Mouse (Mus musculus) limb, embryonic 13.5 days (tissue): Measurements from ENCODE around the gene Lyrm1. TPM values are rescaled to one million over a fixed set of nuclear protein-coding genes. Genes with fewer than 3 reads are reported as not detected.

Experiments used
- ATAC-seq: fragments of 200-750 bp; cut with Nextera tagmentation; 2 replicates; pipeline ENCODE4 v1.8.0; 2017; ENCODE audit warnings: low read depth, moderate number of reproducible peaks, moderate TSS enrichment; ENCODE audit not compliant: low FRiP score
- H3K27ac ChIP-seq: fragments of 300-500 bp; sonication (generic); 2 replicates; pipeline ENCODE4 v1.5.1; 2015; ENCODE audit warnings: inconsistent platforms, mild to moderate bottlenecking, moderate library complexity
- H3K27me3 ChIP-seq: fragments of 300-500 bp; sonication (generic); 2 replicates; pipeline ENCODE4 v1.6.1; 2015; ENCODE audit warnings: mild to moderate bottlenecking, inconsistent platforms
- H3K36me3 ChIP-seq: fragments of 300-500 bp; sonication (generic); 2 replicates; pipeline ENCODE4 v1.6.1; 2015; ENCODE audit warnings: inconsistent platforms, mild to moderate bottlenecking, moderate library complexity
- H3K4me1 ChIP-seq: fragments of 300-500 bp; sonication (generic); 2 replicates; pipeline ENCODE4 v1.6.1; 2015; ENCODE audit warnings: inconsistent platforms
- H3K4me2 ChIP-seq: fragments of 300-500 bp; sonication (generic); replicated peaks from 2 replicates; pipeline ENCODE4 v1.6.1; 2015; ENCODE audit warnings: inconsistent platforms, mild to moderate bottlenecking, moderate library complexity
- H3K4me3 ChIP-seq: fragments of 300-500 bp; sonication (generic); 2 replicates; pipeline ENCODE4 v1.5.1; 2015; ENCODE audit warnings: moderate library complexity, mild to moderate bottlenecking, inconsistent platforms
- H3K9ac ChIP-seq: fragments of 300-500 bp; sonication (generic); 2 replicates; pipeline ENCODE4 v1.6.1; 2015; ENCODE audit warnings: mild to moderate bottlenecking, inconsistent platforms
- H3K9me3 ChIP-seq: fragments of 300-500 bp; sonication (generic); 2 replicates; pipeline ENCODE4 v1.6.1; 2016; ENCODE audit warnings: inconsistent platforms
- WGBS: fragments of 180-500 bp; shearing (Covaris S2); methylation state at CpG from one replicate; pipeline ENCODE4 v1.1.7; 2015; 5-methylcytosine and 5-hydroxymethylcytosine counted together
- polyA plus RNA-seq: library from polyadenylated mRNA; unstranded; fragments of >200 nt; fragmentation: Nextera tagmentation; extraction: Ambion mirVana; gene quantifications from 2 replicates; pipeline ENCODE4 v1.2.1, GENCODE M21; 2015

The Lyrm1 gene
- polyA plus RNA-seq, 1 experiment from 2014 or later, result 8.6 TPM

DNA sequence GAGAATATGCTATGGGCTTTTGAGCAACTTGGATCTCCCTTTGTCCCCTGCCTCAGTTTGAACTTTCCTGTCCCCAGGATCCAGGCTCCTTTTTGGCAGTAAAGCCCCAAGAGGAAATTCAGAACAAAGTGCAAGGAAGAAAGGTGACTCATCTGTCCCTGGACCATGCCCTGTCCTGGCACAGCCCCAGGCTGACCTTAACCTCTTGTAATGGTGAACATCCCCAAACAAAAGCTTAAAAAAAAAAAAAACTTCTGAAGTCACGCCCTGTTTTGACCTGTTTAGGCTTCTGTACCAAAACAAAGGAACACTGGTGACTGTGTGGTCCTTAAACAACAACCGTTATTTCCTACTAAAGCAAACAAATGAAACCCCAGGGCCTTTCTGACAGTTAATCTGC is 45.9 kb downstream of the Lyrm1 start:
- no peaks in the 10 kb centered on the region for H3K4me1 ChIP-seq
- H3K4me3 ChIP-seq, result no peak overlapping the region
- 63% methylated on average over 2 of the region's 2 CpGs for WGBS
- H3K9ac ChIP-seq, result no peak overlapping the region
- no peaks in the 10 kb centered on the region for H3K36me3 ChIP-seq
- no peaks in the 10 kb centered on the region for H3K9me3 ChIP-seq
- H3K27me3 ChIP-seq, result no peaks in the 10 kb centered on the region
- no peak; the same call in 1 of the 2 replicates for ATAC-seq
- H3K27ac ChIP-seq, result no peak overlapping the region
- no peak overlapping the region for H3K4me2 ChIP-seq

DNA sequence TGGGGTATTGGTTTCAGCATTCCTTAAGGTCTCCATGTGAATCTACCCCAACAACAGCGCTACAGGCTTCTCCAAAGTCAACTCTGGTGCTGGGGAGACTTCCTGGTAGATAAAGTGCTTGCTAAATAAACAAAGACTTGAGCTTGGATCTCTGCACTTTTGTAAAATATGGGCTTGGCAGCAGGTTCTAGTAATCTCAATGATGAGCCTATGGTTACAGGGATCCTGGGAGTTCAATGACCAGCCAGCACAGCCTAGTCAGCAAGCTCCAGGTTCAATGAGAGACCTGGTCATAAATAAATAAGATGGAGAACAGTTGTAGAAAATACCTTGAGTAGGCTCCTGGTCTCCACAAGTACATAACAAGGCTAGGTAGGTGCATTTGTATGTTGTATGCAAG is 58.4 kb downstream of the Lyrm1 start:
- H3K9me3 ChIP-seq, result no peaks in the 10 kb centered on the region

DNA sequence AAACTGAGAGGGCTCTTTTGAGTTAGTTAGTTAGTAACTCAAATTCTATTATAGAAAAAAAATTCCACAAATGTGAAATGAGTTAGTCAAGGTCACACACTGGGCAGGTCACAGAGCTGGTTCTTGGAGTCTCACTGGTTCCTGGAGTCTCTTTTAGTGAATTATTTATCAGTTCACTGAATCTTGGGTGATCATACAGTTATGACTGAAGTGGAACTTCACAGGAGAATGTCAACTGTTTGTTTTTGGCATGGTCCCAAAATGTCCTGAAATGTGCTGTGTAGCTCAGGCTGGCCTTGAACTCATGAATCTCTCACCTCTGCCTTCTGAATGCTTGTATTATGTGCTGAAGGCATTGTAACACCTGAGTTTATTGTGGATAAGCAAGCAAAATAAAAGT is 61.8 kb downstream of the Lyrm1 start:
- H3K27me3 ChIP-seq, result no peaks in the 10 kb centered on the region
- ATAC-seq, result no peak

More for the DNA sequence above, 58.4 kb downstream of the Lyrm1 start:
- Histone ChIP-seq H3K4me1 (no peaks in the 10 kb centered on the region), H3K36me3 (no peaks in the 10 kb centered on the region), H3K27ac (no peak overlapping the region), H3K4me2 (no peak overlapping the region), H3K9ac (no peak overlapping the region), H3K27me3 (no peaks in the 10 kb centered on the region), H3K4me3 (no peak overlapping the region)
- 89% methylated on average over 1 of the region's 1 CpGs for WGBS
- ATAC-seq, result no peak

DNA sequence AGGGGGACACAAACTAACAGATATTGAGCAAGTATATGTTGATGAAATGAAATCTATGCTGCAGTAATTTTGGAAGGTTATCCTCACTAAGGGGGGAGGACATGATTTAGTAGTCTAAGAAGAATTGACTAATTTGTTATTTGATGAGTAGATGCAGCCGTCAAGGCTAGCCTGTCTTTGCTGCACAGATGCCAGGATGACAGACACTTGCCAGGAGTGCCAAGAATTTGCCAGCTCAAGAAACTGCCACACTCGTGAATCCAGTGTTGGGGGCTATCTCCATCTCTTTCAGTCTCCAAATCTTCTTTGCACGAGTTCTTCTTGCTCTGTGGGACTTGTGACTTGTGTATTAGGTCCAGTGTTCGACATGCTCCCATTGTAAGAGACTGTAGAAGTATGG is 63.4 kb downstream of the Lyrm1 start:
- Histone ChIP-seq H3K4me2 (no peak overlapping the region), H3K27ac (no peak overlapping the region), H3K9ac (no peak overlapping the region), H3K27me3 (no peaks in the 10 kb centered on the region), H3K4me1 (no peaks in the 10 kb centered on the region), H3K36me3 (no peaks in the 10 kb centered on the region), H3K9me3 (no peaks in the 10 kb centered on the region), H3K4me3 (no peak overlapping the region)
- ATAC-seq, result no peak
- 66% methylated on average over 4 of the region's 4 CpGs for WGBS

More for the DNA sequence above, 61.8 kb downstream of the Lyrm1 start:
- Histone ChIP-seq H3K4me1 (no peaks in the 10 kb centered on the region), H3K9me3 (no peaks in the 10 kb centered on the region), H3K9ac (no peak overlapping the region), H3K36me3 (no peaks in the 10 kb centered on the region), H3K4me3 (no peak overlapping the region), H3K27ac (no peak overlapping the region), H3K4me2 (no peak overlapping the region)

DNA sequence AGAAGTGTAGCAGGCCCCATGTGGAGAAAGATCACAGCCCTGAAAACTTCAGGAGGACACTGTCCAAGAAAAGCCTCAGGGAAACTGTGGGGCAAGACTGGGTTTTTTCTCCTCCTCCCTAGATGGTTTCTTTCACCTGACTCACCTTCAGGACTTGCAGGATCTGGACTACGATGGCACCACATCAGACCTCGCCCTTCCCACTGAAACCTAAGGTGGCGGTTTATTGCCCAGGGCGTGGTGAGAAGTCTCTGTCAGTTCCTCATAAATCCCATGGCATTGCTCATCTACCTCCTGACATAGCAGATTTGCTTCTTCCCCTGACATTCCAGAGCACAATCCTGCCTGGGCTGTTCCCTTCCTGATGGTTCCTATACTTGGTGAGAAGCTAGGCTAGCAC is 63.8 kb downstream of the Lyrm1 start:
- no peak for ATAC-seq

DNA sequence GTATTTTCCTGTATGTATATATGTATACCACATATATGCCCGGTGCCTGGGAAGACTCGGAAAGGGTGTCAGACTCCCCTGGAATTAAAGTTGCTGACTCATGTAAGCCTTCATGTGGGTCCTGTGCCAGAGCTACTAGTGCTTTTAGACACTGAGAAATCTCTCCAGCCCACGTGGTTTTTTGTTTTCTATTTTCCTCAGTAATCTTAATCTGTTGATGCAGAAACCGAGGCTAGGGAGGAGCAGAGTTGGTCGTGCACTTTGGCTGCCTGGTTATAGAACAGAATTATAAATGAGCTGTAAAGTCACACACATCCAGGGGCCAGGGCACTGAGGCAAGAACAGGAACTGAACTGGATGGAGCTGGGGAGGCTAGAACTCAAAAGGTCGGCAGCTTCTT is 64.3 kb downstream of the Lyrm1 start:
- no peak overlapping the region for H3K9ac ChIP-seq
- WGBS, result 80% methylated on average over 6 of the region's 6 CpGs
- no peaks in the 10 kb centered on the region for H3K27me3 ChIP-seq
- no peaks in the 10 kb centered on the region for H3K4me1 ChIP-seq
- H3K4me3 ChIP-seq, result no peak overlapping the region
- ATAC-seq, result no peak
- H3K9me3 ChIP-seq, result no peaks in the 10 kb centered on the region
- H3K4me2 ChIP-seq, result no peak overlapping the region
- no peaks in the 10 kb centered on the region for H3K36me3 ChIP-seq
- no peak overlapping the region for H3K27ac ChIP-seq

More for the DNA sequence above, 63.8 kb downstream of the Lyrm1 start:
- H3K27me3 ChIP-seq, result no peaks in the 10 kb centered on the region
- H3K4me3 ChIP-seq, result no peak overlapping the region
- no peaks in the 10 kb centered on the region for H3K4me1 ChIP-seq
- 72% methylated on average over 4 of the region's 4 CpGs for WGBS
- no peak overlapping the region for H3K4me2 ChIP-seq
- H3K27ac ChIP-seq, result no peak overlapping the region
- no peak overlapping the region for H3K9ac ChIP-seq
- H3K36me3 ChIP-seq, result no peaks in the 10 kb centered on the region
- no peaks in the 10 kb centered on the region for H3K9me3 ChIP-seq

DNA sequence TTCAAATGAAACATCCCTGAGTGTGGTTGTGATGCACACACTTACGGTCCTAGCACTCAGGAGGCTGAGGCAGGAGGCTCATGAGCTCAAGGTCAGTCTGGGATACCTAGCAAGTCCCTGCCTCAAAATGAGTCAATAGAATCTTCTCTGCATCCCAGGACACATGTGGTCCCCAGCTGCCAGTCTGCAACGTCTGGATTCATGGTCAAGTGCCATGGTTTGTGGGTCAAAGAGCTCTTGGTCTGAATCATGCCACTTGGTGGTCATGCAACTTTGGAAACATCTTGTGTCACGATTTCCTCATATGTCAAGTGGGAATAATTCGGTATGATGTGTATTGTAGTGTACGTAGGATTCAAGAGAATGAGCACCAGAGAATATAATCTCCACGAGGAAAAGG is 64.9 kb downstream of the Lyrm1 start:
- ATAC-seq, result no peak
- WGBS, result 83% methylated on average over 6 of the region's 6 CpGs
- Histone ChIP-seq H3K9me3 (no peaks in the 10 kb centered on the region), H3K36me3 (no peaks in the 10 kb centered on the region), H3K27ac (no peak overlapping the region), H3K4me1 (no peaks in the 10 kb centered on the region), H3K27me3 (no peaks in the 10 kb centered on the region), H3K9ac (no peak overlapping the region), H3K4me3 (no peak overlapping the region), H3K4me2 (no peak overlapping the region)

DNA sequence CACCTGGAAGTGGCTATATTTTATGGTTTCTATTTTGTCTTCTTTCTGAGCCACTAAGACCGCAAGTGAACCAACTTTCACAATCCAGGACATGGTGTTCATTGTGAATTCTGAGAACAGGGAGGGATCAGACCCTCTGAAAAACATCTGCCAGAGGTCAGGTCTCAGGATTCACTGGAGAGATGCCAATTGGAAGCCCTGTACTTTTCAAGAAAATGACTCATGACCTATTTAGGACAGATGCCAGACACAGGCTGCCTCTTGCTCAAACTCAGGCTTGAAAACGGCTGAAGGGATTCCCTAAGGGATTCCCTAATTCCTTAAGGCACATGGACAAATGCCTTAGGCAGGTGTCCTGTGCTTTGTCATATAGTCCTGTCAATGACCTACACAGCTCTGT is 65.4 kb downstream of the Lyrm1 start:
- no peaks in the 10 kb centered on the region for H3K4me1 ChIP-seq
- no peak for ATAC-seq
- no peak overlapping the region for H3K4me3 ChIP-seq
- no peak overlapping the region for H3K27ac ChIP-seq
- no peak overlapping the region for H3K4me2 ChIP-seq
- H3K9ac ChIP-seq, result no peak overlapping the region
- WGBS, result 41% methylated on average over 2 of the region's 2 CpGs
- H3K36me3 ChIP-seq, result no peaks in the 10 kb centered on the region
- no peaks in the 10 kb centered on the region for H3K9me3 ChIP-seq
- H3K27me3 ChIP-seq, result no peaks in the 10 kb centered on the region

DNA sequence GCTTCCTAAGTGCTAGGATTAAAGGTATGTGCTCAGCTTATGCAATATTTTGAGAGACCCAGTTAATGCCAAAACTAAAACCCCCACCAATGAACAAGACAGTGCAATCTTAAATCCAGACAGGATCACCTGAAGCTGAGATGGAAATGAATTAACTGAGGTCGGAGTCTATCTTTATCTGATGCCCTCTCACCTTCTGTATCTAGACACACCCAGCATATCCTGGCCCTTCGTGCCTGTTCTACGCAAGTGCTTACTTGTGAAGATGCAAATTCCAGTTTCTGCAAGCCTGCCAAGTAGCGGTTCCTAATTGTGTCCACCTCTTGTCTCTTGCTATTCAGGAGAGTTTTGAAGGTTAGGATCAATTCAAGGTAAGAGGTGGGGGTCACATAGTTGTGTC is 69.5 kb downstream of the Lyrm1 start:
- H3K36me3 ChIP-seq, result no peaks in the 10 kb centered on the region
- no peaks in the 10 kb centered on the region for H3K4me1 ChIP-seq
- H3K27me3 ChIP-seq, result no peaks in the 10 kb centered on the region
- H3K27ac ChIP-seq, result no peak overlapping the region
- no peak overlapping the region for H3K4me2 ChIP-seq
- H3K4me3 ChIP-seq, result no peak overlapping the region
- 93% methylated on average over 4 of the region's 4 CpGs for WGBS
- no peaks in the 10 kb centered on the region for H3K9me3 ChIP-seq
- no peak overlapping the region for H3K9ac ChIP-seq
- no peak for ATAC-seq

DNA sequence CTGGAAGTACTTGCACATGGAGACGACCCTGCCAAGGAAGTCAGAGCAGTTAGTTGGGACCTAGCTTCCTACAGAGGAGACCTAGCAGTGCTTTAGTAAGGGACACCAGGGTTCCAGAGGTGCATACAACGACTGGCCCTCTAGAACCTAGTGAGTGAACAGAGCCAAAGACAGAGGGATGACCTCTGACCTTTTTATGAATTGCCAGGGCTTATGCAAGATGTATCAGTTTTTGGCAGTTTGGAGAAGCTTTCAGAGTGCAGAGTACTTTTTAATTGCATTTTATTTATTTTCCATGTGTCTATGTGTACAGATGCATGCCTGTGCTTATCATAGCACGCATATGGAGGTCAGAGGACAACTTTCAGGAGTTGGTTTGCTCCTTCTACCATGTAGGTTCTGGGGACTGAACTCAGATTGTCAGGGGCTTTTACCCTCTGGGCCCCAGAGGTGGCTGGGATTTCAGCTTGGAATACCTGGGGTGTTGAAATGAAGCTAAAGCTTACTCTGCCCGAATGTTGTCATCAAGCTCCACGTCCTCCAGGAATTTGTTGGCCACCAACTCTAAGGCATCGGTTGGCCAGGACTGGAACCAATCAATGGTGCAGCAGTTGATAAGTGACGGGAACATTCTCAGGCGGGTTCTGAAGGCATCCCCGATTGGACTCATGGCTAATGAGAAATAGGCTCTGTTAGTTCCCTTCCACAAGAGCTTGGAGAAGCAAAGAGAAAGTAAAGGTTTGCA is 70.2 kb downstream of the Lyrm1 start:
- H3K27me3 ChIP-seq, result no peaks in the 10 kb centered on the region
- ATAC-seq, result no peak
- H3K36me3 ChIP-seq, result no peaks in the 10 kb centered on the region
- no peak overlapping the region for H3K4me3 ChIP-seq
- WGBS, result 82% methylated on average over 9 of the region's 9 CpGs
- no peak overlapping the region for H3K9ac ChIP-seq
- H3K27ac ChIP-seq, result no peak overlapping the region
- no peak overlapping the region for H3K4me2 ChIP-seq
- no peaks in the 10 kb centered on the region for H3K4me1 ChIP-seq
- H3K9me3 ChIP-seq, result no peaks in the 10 kb centered on the region

DNA sequence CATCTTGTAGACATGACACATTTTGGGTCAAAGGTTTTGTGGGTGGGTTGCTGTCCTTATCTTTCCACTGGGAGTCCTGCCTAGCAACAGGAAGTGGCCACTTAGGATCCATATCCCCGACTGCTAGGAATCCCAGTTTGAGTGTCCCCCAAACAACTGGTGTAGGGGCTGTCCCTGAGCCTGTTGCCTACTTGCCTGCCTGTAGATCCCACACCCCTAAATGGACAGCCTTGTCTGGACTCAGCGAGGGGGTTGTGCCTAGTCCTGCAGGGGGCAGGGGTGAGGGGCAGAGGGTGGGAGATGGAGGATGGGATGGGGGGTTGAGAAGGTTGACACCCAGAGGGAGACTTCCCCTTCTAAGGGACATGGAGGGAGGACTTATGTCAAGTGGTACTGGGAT is 73.7 kb downstream of the Lyrm1 start:
- Histone ChIP-seq H3K4me2 (no peak overlapping the region), H3K27ac (no peak overlapping the region), H3K4me1 (no peaks in the 10 kb centered on the region), H3K27me3 (no peaks in the 10 kb centered on the region), H3K9me3 (no peaks in the 10 kb centered on the region), H3K36me3 (no peaks in the 10 kb centered on the region), H3K4me3 (no peak overlapping the region), H3K9ac (no peak overlapping the region)
- ATAC-seq, result peak; percentile 36; the same call in 1 of the 2 replicates
- WGBS, result 88% methylated on average over 2 of the region's 2 CpGs

DNA sequence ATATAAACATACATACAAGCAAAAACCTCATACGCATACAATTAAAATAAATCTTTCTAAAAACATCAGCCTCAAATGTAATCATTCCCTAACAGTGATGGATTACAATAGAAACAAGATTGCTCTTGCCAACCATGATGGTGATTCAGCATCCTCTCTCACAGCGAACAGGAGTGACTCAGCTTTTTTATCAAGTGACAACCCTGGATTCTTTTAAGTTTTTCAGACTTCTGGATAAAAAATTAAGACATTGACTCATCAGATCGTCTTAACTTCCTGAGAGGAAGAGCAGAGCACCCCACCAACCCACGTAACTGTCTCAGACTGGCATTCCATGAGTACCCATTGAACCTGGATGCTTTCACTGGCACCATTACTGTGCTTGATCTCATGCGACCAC is 78.6 kb downstream of the Lyrm1 start:
- Histone ChIP-seq H3K27ac (no peak overlapping the region), H3K4me1 (no peaks in the 10 kb centered on the region), H3K27me3 (no peaks in the 10 kb centered on the region), H3K4me2 (no peak overlapping the region), H3K9ac (no peak overlapping the region), H3K36me3 (no peaks in the 10 kb centered on the region), H3K4me3 (no peak overlapping the region), H3K9me3 (no peaks in the 10 kb centered on the region)
- no peak for ATAC-seq
- 87% methylated on average over 5 of the region's 5 CpGs for WGBS

DNA sequence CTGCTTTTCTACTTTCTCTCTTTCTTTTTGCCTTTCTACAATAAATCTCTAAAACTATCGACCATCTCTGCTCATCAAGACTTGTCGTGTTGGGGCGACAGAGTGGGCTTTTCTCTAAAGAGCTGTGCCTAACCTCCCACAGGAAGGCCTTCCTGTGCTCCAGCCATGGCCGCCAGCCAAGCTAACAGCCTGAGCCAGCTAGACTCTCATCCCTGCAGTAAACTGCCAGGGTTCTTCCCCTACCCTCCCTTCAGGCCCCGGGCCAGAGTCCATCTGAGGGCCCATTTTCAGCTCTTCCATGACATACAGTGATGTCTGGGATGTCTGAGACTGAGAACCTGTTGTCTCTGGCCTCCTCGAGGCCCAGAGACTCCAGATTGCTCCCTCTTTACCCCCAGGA is 80.6 kb downstream of the Lyrm1 start:
- Histone ChIP-seq H3K4me3 (no peak overlapping the region), H3K27me3 (no peaks in the 10 kb centered on the region), H3K9me3 (no peaks in the 10 kb centered on the region), H3K9ac (no peak overlapping the region), H3K36me3 (no peaks in the 10 kb centered on the region), H3K27ac (no peak overlapping the region), H3K4me2 (no peak overlapping the region), H3K4me1 (no peaks in the 10 kb centered on the region)
- no peak for ATAC-seq
- WGBS, result 76% methylated on average over 6 of the region's 6 CpGs
